Mouse (Mus musculus) midbrain, embryonic 12.5 days (tissue): Measurements from ENCODE around the gene Pex16. TPM values are rescaled to one million over a fixed set of nuclear protein-coding genes. Genes with fewer than 3 reads are reported as not detected.

ENCODE experiments used
- ATAC-seq: fragments of 200-750 bp; cut with Nextera tagmentation; 2 replicates; pipeline ENCODE4 v1.8.0; 2017; ENCODE audit warnings: low read depth, moderate TSS enrichment, moderate library complexity; ENCODE audit not compliant: low FRiP score
- H3K27ac ChIP-seq: fragments of 300-500 bp; sonication (generic); replicated peaks from 2 replicates; pipeline ENCODE4 v1.5.1; 2016; ENCODE audit warnings: mild to moderate bottlenecking
- H3K27me3 ChIP-seq: fragments of 300-500 bp; sonication (generic); 2 replicates; pipeline ENCODE4 v1.6.1; 2016; ENCODE audit warnings: mild to moderate bottlenecking
- H3K36me3 ChIP-seq: fragments of 300-500 bp; sonication (generic); 2 replicates; pipeline ENCODE4 v1.6.1; 2016
- H3K4me1 ChIP-seq: fragments of 300-500 bp; sonication (generic); 2 replicates; pipeline ENCODE4 v1.6.1; 2016
- H3K4me2 ChIP-seq: fragments of 300-500 bp; sonication (generic); replicated peaks from 2 replicates; pipeline ENCODE4 v1.6.1; 2016; ENCODE audit warnings: mild to moderate bottlenecking, moderate library complexity
- H3K4me3 ChIP-seq: fragments of 300-500 bp; sonication (generic); 2 replicates; pipeline ENCODE4 v1.5.1; 2016; ENCODE audit warnings: mild to moderate bottlenecking
- H3K9ac ChIP-seq: fragments of 300-500 bp; sonication (generic); replicated peaks from 2 replicates; pipeline ENCODE4 v1.6.1; 2016; ENCODE audit warnings: mild to moderate bottlenecking, moderate library complexity
- H3K9me3 ChIP-seq: fragments of 300-500 bp; sonication (generic); 2 replicates; pipeline ENCODE4 v1.6.1; 2016; ENCODE audit warnings: mild to moderate bottlenecking
- WGBS: fragments of 180-500 bp; shearing (Covaris S2); methylation state at CpG from one replicate; pipeline ENCODE4 v1.1.7; 2016; 5-methylcytosine and 5-hydroxymethylcytosine counted together
- polyA plus RNA-seq: library from polyadenylated mRNA; unstranded; fragments of >200 nt; fragmentation: Nextera tagmentation; extraction: Ambion mirVana; gene quantifications from 2 replicates; pipeline ENCODE4 v1.2.1, GENCODE M21; 2016

Pex16 gene
- polyA plus RNA-seq, 1 experiment from 2014 or later: 26.1 TPM

DNA sequence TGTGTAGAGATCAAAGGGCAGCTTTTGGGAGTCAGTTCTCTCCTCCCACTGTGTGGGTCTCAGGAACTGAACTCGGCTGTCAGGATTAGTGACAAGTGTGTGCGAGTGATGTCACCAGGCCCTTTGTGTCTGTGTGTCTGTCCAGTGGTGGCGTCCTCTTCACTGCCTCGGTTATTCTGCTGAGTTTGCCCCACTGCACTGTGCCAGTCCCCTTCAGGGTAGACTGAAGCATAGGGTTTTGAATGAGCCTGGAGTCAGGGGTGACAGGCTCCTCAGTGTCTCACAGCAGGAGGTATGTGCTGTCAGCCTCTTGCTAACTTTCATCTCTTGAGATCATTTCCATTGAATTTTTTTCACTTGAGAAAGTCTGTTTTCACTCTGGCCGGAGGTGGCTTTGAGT, 21.1 kb upstream of the Pex16 start:
- WGBS: 24% methylated on average over 5 of the region's 5 CpGs
- Histone ChIP-seq H3K9ac (no peak overlapping the region), H3K27ac (0 out of 2 replicates have a peak overlapping the region, but pooled peaks have one; percentile 1), H3K4me1 (0 out of 2 replicates have a peak, but pooled peaks cover 5% of the 10 kb centered on the region), H3K36me3 (peaks cover 79% of the 10 kb centered on the region), H3K9me3 (no peaks in the 10 kb centered on the region), H3K4me2 (no peak overlapping the region), H3K4me3 (no peak overlapping the region), H3K27me3 (no peaks in the 10 kb centered on the region)
- peak; percentile 38; the same call in 1 of the 2 replicates for ATAC-seq

DNA sequence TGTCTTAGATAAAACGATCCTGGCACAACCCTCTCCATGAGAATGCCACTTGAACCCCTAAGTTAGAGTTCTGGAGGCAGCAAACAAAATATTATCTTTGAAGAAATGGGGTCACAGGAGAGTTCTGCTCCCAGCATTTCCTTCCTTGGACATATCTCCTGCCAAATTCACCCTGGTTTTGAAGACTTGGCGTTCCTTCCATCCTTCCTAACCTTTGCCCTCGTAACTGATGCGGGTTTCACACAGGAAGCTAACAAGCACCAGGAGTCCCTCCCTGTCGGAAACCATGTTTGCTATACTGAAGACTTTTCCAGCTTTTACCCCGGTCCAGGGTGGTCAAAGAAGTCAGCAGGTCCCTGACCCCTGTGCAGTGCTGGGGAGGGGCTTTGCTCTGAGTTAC, 20.3 kb upstream of the Pex16 start:
- no peak overlapping the region for H3K4me2 ChIP-seq
- WGBS: 64% methylated on average over 6 of the region's 6 CpGs
- peaks cover 79% of the 10 kb centered on the region for H3K36me3 ChIP-seq
- no peak for ATAC-seq
- H3K9ac ChIP-seq: no peak overlapping the region
- 0 out of 2 replicates have a peak, but pooled peaks cover 5% of the 10 kb centered on the region for H3K4me1 ChIP-seq
- H3K9me3 ChIP-seq: no peaks in the 10 kb centered on the region
- H3K4me3 ChIP-seq: no peak overlapping the region
- H3K27ac ChIP-seq: no peak overlapping the region
- no peaks in the 10 kb centered on the region for H3K27me3 ChIP-seq

DNA sequence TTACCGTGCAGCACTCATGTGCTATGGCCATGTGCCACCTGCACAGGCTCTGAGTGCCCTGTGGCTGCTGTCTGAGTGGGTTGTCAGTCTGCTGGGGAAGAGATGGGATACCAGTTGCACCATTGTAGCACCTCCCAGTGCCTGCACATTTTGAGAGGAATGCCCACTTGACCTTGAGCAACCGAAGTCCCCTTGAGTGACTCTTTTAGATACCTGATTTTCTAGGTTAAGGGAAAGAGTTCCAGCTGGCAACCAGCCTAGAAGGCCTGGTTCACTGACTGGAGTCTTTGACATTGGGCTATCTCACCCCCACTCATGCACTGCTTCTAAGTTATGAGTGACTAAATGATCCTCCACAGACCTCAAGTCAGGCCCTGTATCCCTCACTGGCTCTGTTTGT, 15.2 kb upstream of the Pex16 start:
- H3K4me3 ChIP-seq: no peak overlapping the region
- no peaks in the 10 kb centered on the region for H3K4me1 ChIP-seq
- no peak overlapping the region for H3K4me2 ChIP-seq
- H3K9ac ChIP-seq: no peak overlapping the region
- H3K36me3 ChIP-seq: peaks cover 82% of the 10 kb centered on the region
- ATAC-seq: no peak
- no peak overlapping the region for H3K27ac ChIP-seq
- WGBS: 94% methylated on average over 2 of the region's 2 CpGs
- H3K9me3 ChIP-seq: no peaks in the 10 kb centered on the region
- no peaks in the 10 kb centered on the region for H3K27me3 ChIP-seq

DNA sequence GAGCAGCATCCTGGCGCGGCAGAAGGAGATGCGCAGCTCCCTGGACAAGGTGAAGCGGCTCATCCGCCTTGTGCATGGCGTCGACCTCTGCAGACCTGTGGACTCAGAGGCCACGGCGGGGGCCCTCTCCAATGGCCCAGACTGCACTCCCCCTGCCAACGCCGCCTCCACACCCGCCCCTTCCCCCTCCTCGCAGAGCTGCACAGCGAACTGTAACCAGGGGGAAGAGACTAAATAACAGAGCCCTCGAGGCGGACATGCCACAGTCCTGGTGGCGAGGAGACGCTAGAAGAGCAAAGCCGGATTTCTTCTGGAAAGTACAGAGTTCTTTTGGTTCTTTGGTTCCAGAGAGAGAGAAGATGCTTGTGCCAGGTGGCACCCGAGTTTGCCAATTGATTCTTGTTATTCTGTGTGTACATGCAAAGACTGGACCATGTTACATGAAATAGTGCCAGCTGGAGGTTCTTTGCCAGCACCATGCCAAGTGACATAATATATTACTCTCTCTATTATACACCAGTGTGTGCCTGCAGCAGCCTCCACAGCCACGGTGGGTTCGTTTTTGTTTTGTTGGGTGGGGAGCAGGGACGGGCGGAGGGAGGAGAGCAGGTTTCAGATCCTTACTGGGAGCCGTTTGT, 14.2 kb upstream of the Pex16 start:
- Histone ChIP-seq H3K27ac (no peak overlapping the region), H3K36me3 (peaks cover 78% of the 10 kb centered on the region), H3K4me2 (no peak overlapping the region), H3K27me3 (no peaks in the 10 kb centered on the region), H3K9me3 (no peaks in the 10 kb centered on the region), H3K4me3 (no peak overlapping the region), H3K9ac (no peak overlapping the region), H3K4me1 (no peaks in the 10 kb centered on the region)
- ATAC-seq: no peak
- WGBS: 67% methylated on average over 25 of the region's 25 CpGs

DNA sequence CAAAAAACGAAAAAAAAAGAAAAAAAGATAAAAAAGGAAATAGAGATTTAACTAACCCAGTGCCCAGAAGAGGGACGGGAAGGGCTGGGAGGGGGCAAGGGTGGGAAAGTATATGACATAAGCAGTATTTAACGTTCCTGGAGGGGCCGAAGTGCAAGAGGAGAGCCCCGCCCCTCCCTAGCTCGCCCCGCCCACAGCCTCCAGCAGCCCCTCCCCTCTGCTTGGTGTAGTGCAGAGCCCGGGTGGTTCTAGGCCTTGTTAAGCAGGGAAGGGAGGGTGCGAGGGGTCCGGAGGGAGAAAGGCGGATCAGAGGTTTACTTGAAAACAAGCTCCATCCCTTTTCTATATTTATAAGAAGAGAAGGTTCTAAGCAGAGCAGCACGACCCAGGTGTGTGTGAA, 13.6 kb upstream of the Pex16 start:
- no peaks in the 10 kb centered on the region for H3K27me3 ChIP-seq
- no peak overlapping the region for H3K9ac ChIP-seq
- ATAC-seq: no peak
- no peak overlapping the region for H3K4me2 ChIP-seq
- H3K9me3 ChIP-seq: no peaks in the 10 kb centered on the region
- H3K36me3 ChIP-seq: peaks cover 72% of the 10 kb centered on the region
- no peak overlapping the region for H3K4me3 ChIP-seq
- no peaks in the 10 kb centered on the region for H3K4me1 ChIP-seq
- 23% methylated on average over 12 of the region's 12 CpGs for WGBS
- H3K27ac ChIP-seq: no peak overlapping the region

DNA sequence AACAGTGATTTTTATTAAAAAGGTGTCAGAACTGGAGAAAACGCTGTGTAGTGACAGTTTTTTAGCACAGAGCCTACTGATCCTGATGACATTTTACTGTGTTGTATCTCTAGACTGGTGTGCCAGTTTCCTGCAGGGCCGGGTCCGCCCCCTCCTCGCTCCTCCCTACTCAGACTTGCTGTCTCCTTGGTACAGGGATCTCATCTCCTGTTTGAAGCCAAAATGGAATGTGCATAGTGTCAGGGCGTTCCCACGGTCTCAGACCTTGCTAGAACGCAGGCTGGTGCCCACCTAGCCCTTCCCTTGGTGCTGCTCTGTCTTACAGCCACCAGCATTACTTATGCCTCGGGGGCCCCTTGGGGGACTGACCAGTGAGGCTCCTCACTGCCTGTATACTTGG, 12.7 kb upstream of the Pex16 start:
- Histone ChIP-seq H3K9ac (no peak overlapping the region), H3K4me3 (no peak overlapping the region), H3K4me2 (no peak overlapping the region), H3K36me3 (peaks cover 64% of the 10 kb centered on the region), H3K27me3 (no peaks in the 10 kb centered on the region), H3K4me1 (no peaks in the 10 kb centered on the region), H3K9me3 (no peaks in the 10 kb centered on the region), H3K27ac (no peak overlapping the region)
- ATAC-seq: no peak
- 81% methylated on average over 8 of the region's 8 CpGs for WGBS

DNA sequence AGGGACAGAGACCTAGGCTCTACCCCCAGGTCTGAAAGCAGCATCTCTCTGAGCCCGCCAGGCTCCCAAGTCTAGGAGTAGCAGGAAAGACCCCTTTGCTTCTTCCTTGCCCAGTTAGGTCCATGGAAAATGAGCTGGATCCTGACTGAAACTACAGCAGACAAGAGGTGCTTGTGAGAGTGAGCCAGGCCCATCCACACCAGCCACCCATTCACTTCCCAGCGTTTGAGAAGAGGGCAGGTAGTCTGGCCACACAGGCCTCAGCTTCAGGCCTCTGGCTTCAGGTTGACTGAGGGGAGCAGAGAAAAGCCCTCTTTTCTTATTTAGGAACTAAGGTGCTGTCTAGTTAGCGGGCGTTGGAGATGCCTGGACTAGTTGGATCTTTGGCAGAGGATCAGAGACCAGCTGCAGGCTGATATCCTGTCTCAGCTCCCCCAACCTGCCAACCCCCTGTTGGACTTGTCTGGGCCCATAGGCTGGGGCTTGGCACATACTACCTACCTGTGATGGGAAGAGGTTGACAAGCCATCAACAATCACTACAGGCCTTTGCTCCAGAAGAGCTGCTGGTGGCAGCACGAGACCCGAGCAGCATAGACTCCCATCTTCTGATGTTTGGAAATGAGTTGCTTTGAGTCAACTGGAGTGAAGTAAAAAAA, 11.8 kb upstream of the Pex16 start:
- no peaks in the 10 kb centered on the region for H3K4me1 ChIP-seq
- no peaks in the 10 kb centered on the region for H3K9me3 ChIP-seq
- H3K9ac ChIP-seq: no peak overlapping the region
- H3K36me3 ChIP-seq: peaks cover 56% of the 10 kb centered on the region
- no peak overlapping the region for H3K4me3 ChIP-seq
- no peak overlapping the region for H3K4me2 ChIP-seq
- H3K27ac ChIP-seq: no peak overlapping the region
- 95% methylated on average over 6 of the region's 6 CpGs for WGBS
- ATAC-seq: no peak
- no peaks in the 10 kb centered on the region for H3K27me3 ChIP-seq

DNA sequence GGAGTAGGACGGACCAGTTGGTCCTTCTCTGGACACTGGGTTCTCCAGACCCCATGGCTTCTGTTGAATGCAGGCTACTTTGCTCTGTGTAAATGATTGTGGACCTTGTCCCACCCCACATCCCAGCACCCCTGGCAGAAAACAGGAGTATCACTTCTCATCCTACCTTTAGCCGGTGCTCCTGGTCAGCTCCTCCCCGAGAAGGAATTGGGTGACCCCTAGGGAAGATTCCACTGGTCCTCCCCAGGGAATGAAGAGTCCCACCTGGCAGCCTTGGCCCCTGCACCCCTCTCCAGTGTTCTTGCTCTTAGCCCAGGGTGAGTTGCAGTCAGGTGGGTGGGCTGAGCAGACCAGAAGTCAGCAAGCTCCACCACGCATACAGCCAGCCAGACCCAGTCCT, 10.4 kb upstream of the Pex16 start:
- H3K36me3 ChIP-seq: peaks cover 42% of the 10 kb centered on the region
- peaks cover 3% of the 10 kb centered on the region; the same call in 1 of the 2 replicates for H3K27me3 ChIP-seq
- no peak overlapping the region for H3K4me2 ChIP-seq
- H3K9me3 ChIP-seq: no peaks in the 10 kb centered on the region
- no peaks in the 10 kb centered on the region for H3K4me1 ChIP-seq
- WGBS: 95% methylated on average over 4 of the region's 4 CpGs
- no peak overlapping the region for H3K9ac ChIP-seq
- no peak overlapping the region for H3K27ac ChIP-seq
- no peak for ATAC-seq
- H3K4me3 ChIP-seq: no peak overlapping the region

DNA sequence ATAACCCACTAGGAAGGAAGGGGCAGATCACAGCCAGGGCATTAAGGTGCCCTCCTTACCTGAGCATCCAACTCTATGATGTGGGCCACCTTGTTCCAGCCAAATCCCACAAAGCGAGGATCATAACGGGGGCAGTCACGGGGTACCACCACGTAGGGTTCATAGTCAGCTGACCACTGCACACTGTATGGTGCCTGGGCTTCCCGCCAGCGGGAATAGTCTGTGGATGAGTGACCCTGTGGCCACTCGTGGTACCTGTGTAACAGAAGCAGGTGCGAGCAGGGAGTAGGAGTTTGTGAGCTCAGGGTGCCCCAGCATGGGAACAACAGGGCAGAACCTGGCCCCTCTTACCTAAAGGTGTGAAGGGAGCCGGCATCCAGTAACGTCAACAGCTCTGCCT, 8.9 kb upstream of the Pex16 start:
- Histone ChIP-seq H3K4me1 (peaks cover 9% of the 10 kb centered on the region), H3K27ac (no peak overlapping the region), H3K36me3 (peaks cover 27% of the 10 kb centered on the region), H3K4me3 (no peak overlapping the region), H3K27me3 (peaks cover 18% of the 10 kb centered on the region), H3K9ac (no peak overlapping the region), H3K4me2 (no peak overlapping the region), H3K9me3 (no peaks in the 10 kb centered on the region)
- no peak for ATAC-seq
- WGBS: 95% methylated on average over 10 of the region's 10 CpGs

DNA sequence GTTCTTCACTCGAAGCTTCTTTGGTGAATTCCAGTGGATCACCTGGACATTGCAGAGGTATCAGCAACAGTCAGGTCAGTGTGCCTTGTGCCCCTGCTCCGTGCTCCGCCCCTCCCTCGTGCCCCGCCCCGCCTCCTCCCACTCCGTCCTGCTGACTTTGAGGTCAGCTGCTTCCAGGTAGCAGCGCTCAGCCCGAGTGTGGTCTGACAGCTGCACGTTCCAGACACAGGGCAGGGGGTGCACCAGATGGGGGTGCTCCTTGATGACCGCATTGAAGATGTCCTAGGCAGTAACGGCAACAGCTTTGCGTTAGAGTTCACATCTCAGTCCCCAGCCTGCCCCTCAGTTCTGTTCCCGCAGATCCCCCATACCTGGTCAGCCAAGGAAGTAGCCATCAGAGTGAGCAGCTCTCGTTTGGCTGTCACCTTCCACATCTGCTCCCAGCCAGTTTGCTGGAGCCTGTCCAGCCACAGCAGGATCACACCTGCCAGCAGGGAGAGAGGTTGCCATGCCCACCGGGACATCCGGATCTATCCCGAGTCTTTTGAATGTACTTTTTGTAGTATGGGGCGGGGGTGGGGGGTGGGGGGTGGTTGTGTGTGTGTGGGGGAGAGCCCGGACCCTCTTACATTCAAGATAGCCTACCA, 7.0 kb upstream of the Pex16 start:
- H3K4me1 ChIP-seq: peaks cover 28% of the 10 kb centered on the region
- H3K4me2 ChIP-seq: no peak overlapping the region
- peaks cover 18% of the 10 kb centered on the region for H3K36me3 ChIP-seq
- H3K9me3 ChIP-seq: no peaks in the 10 kb centered on the region
- no peak overlapping the region for H3K27ac ChIP-seq
- WGBS: 50% methylated on average over 20 of the region's 20 CpGs
- no peak for ATAC-seq
- H3K27me3 ChIP-seq: peaks cover 26% of the 10 kb centered on the region
- H3K9ac ChIP-seq: no peak overlapping the region
- H3K4me3 ChIP-seq: no peak overlapping the region

DNA sequence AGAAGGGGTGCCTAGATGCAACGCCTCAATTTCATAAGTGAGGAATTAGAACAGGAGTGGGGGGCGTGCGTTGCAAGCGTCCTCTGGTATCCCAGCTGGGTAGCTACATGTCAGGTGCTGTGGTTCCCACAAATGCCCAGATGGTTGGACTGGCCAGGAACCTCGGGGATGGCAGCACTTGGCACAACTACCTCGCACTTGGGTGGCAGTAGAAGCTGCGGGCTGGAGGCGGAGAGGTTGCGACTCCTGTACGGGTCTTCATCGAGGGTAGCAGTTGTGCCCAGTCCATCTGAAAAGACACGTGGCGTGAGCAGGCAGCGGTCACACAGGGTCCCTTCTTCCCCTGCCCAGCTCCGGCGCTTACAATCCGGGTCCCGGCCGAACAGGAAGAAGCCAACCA, 4.1 kb upstream of the Pex16 start:
- Histone ChIP-seq H3K27ac (no peak overlapping the region), H3K9me3 (no peaks in the 10 kb centered on the region), H3K36me3 (no peaks in the 10 kb centered on the region; the same call in 1 of the 2 replicates), H3K27me3 (peaks cover 26% of the 10 kb centered on the region), H3K4me3 (peak overlapping the region; percentile 32), H3K4me1 (peaks cover 48% of the 10 kb centered on the region), H3K9ac (peak overlapping the region; percentile 50), H3K4me2 (peak overlapping the region; percentile 56)
- ATAC-seq: no peak
- 8% methylated on average over 19 of the region's 19 CpGs for WGBS
